Mouse (Mus musculus): ENCODE results near the gene Slitrk4.

The Slitrk4 gene

GRCm38 (mm10) chrX:64276290-64277125, at the start of gene Slitrk4:
Gene Slitrk4 (minus strand): TSS chrX:64276996.
- DNase-seq (ENCODE audit: low read depth, low spot score) = no peak

GRCm38 (mm10) chrX:64319501-64319900, 42.7 kb upstream of the Slitrk4 start:
- no peak for DNase-seq (ENCODE audit: low read depth, low spot score)

- no peak for DNase-seq (ENCODE audit: low read depth, low spot score)
Observed at GRCm38 (mm10) chrX:64277991-64278301, 1.1 kb upstream of the Slitrk4 start.

- DNase-seq (ENCODE audit: low read depth, low spot score) = no peak
Observed at GRCm38 (mm10) chrX:64277126-64277990, 562 bp upstream of the Slitrk4 start.

GRCm38 (mm10) chrX:64275501-64276289, 1.1 kb downstream of the Slitrk4 start:
- no peak for DNase-seq (ENCODE audit: low read depth, low spot score)

- DNase-seq (ENCODE audit: low read depth, low spot score) = no peak
Observed at GRCm38 (mm10) chrX:64263481-64263880, 13.3 kb downstream of the Slitrk4 start.

All from 3T3-L1 (cell line).